9 mouse cellular contexts compared by ENCODE assay signal in genomic region chr19:4120496-4120895, GRCm38 (mm10). TPM values are rescaled to one million over a fixed set of nuclear protein-coding genes. Genes with fewer than 3 reads are reported as not detected.
DNase-seq lines count a peak whose midpoint lies in the region; ATAC-seq and TF ChIP-seq lines count a peak whose summit lies in the region.
"Had no signal": no experiment of that assay in that cellular context is flagged by ENCODE, and none has a peak within 500 bp of the region (broad histone marks: within the 10 kb centered on the region; RNA-seq: fewer than 3 reads in every experiment).

No protein-coding gene starts in this region.

- TF ChIP-seq POLR2A in limb, embryonic 14.5 days (IDR thresholded peaks at IDR 0.05; ENCODE audit: borderline replicate concordance, extremely low read depth, insufficient read depth, insufficient read length): no peak

- H3K27ac ChIP-seq in limb, embryonic 14.5 days (replicated peaks; ENCODE audit: low read depth, low read length): no peak overlapping the region
- H3K27ac ChIP-seq in stomach, embryonic 14.5 days (ENCODE audit: low read length): no peak overlapping the region

- peak overlapping the region; percentile 55 for H3K4me2 ChIP-seq in limb, embryonic 14.5 days (replicated peaks; ENCODE audit: low read depth, low read length, severe bottlenecking)
- H3K4me2 ChIP-seq in stomach, embryonic 14.5 days (replicated peaks; ENCODE audit: low read depth, low read length): peak overlapping the region; percentile 49

- 96% methylated on average over 2 of the region's 2 CpGs for WGBS in limb, embryonic 14.5 days
- 93% methylated on average over 2 of the region's 2 CpGs for WGBS in stomach, embryonic 14.5 days

- no peaks in the 10 kb centered on the region for H3K9me3 ChIP-seq in megakaryocyte, embryonic 14.5 days
- H3K9me3 ChIP-seq in limb, embryonic 14.5 days (ENCODE audit: control insufficient read depth, low read length): no peaks in the 10 kb centered on the region
- H3K9me3 ChIP-seq in stomach, embryonic 14.5 days (ENCODE audit: control insufficient read depth, low read depth, low read length): no peaks in the 10 kb centered on the region

- peak overlapping the region; percentile 95 for H3K4me3 ChIP-seq in megakaryocyte, embryonic 14.5 days (replicated peaks)
- H3K4me3 ChIP-seq in limb, embryonic 14.5 days (replicated peaks; ENCODE audit: low read length): peak overlapping the region; percentile 46
- H3K4me3 ChIP-seq in stomach, embryonic 14.5 days (ENCODE audit: low read depth, low read length): peak overlapping the region; percentile 43

- peak; percentile 63 for DNase-seq in cerebellum, adult 9-10 months
- no peak for DNase-seq in cerebellum, postnatal 25 days
- no peak for DNase-seq in limb, embryonic 14.5 days (ENCODE audit: low spot score)
- no peak for DNase-seq in thymus, postnatal 0 days (ENCODE audit: low spot score)
- DNase-seq in thymus, adult 18-20 months: no peak

- ATAC-seq in megakaryocyte, adult 5-6 weeks (ENCODE audit: poor library complexity, severe bottlenecking): no peak
- no peak for ATAC-seq in limb, embryonic 14.5 days (ENCODE audit: low FRiP score, low read depth)
- ATAC-seq in stomach, embryonic 14.5 days (ENCODE audit: insufficient number of reproducible peaks, insufficient read depth, low FRiP score, low read depth): no peak

- peaks cover 96% of the 10 kb centered on the region for H3K4me1 ChIP-seq in megakaryocyte, embryonic 14.5 days
- peaks cover 9% of the 10 kb centered on the region for H3K4me1 ChIP-seq in limb, embryonic 14.5 days (ENCODE audit: control insufficient read depth, insufficient read depth, low read length)
- H3K4me1 ChIP-seq in stomach, embryonic 14.5 days (ENCODE audit: control insufficient read depth, insufficient read depth, low read length): peaks cover 7% of the 10 kb centered on the region; the same call in 1 of the 2 replicates

- H3K27me3 ChIP-seq in megakaryocyte, embryonic 14.5 days (replicated peaks): no peaks in the 10 kb centered on the region
- H3K27me3 ChIP-seq in limb, embryonic 14.5 days (ENCODE audit: control insufficient read depth, insufficient read depth, low read length): no peaks in the 10 kb centered on the region
- no peaks in the 10 kb centered on the region for H3K27me3 ChIP-seq in stomach, embryonic 14.5 days (ENCODE audit: control insufficient read depth, insufficient read depth, low read length)

- H3K9ac ChIP-seq in limb, embryonic 14.5 days (ENCODE audit: low read depth, low read length, severe bottlenecking): 0 out of 2 replicates have a peak overlapping the region, but pooled peaks have one; percentile 8
- no peak overlapping the region for H3K9ac ChIP-seq in stomach, embryonic 14.5 days (replicated peaks; ENCODE audit: low read depth, low read length)

- H3K36me3 ChIP-seq in megakaryocyte, embryonic 14.5 days (replicated peaks; ENCODE audit: low read length): peaks cover 50% of the 10 kb centered on the region
- peaks cover 34% of the 10 kb centered on the region for H3K36me3 ChIP-seq in limb, embryonic 14.5 days (ENCODE audit: control insufficient read depth, insufficient read depth, low read length)
- H3K36me3 ChIP-seq in stomach, embryonic 14.5 days (ENCODE audit: control insufficient read depth, insufficient read depth, low read length): peaks cover 20% of the 10 kb centered on the region

RNA-seq across cellular contexts. Expression of gene Aip, which starts 5.2 kb away (rescaled TPM):
- polyA plus RNA-seq in megakaryocyte, embryonic 14.5 days (2012; ENCODE audit: insufficient read depth, low replicate concordance): 293 and 434 TPM in 2 replicates
- 111 and 139 TPM in 2 replicates for total RNA-seq in megakaryocyte, adult 5-6 weeks (2015)
- total RNA-seq in megakaryocyte, adult 5-6 weeks (2017): 72.5 and 76.7 TPM in 2 replicates
- 96.0 and 119 TPM in 2 replicates for polyA plus RNA-seq in limb, embryonic 14.5 days (2012; rRNA removed)
- 86.4 and 95.7 TPM in 2 replicates for polyA plus RNA-seq in limb, embryonic 14.5 days (2014; fragmentation: Nextera tagmentation; extraction: Ambion mirVana)
- 95.3 and 101 TPM in 2 replicates for polyA plus RNA-seq in stomach, embryonic 14.5 days (2014; fragmentation: Nextera tagmentation; extraction: Ambion mirVana)
- polyA plus RNA-seq in thymus, postnatal 0 days (2015; fragmentation: Nextera tagmentation; extraction: Ambion mirVana): 114 TPM in 2 replicates

RNA-seq across cellular contexts. Expression of gene Gpr152, which starts 19.1 kb away (rescaled TPM):
- polyA plus RNA-seq in megakaryocyte, embryonic 14.5 days (2012; ENCODE audit: insufficient read depth, low replicate concordance): not detected in 2 replicates
- total RNA-seq in megakaryocyte, adult 5-6 weeks (2015): not detected in 2 replicates
- total RNA-seq in megakaryocyte, adult 5-6 weeks (2017): not detected in 2 replicates
- polyA plus RNA-seq in limb, embryonic 14.5 days (2012; rRNA removed): 0.01 and 0.05 TPM in 2 replicates
- polyA plus RNA-seq in limb, embryonic 14.5 days (2014; fragmentation: Nextera tagmentation; extraction: Ambion mirVana): not detected in 2 replicates
- not detected in 2 replicates for polyA plus RNA-seq in stomach, embryonic 14.5 days (2014; fragmentation: Nextera tagmentation; extraction: Ambion mirVana)
- polyA plus RNA-seq in thymus, postnatal 0 days (2015; fragmentation: Nextera tagmentation; extraction: Ambion mirVana): 0.03 TPM in 1 of 2 replicates, not detected in the other
- total RNA-seq: heart, postnatal 36 days had no signal

RNA-seq across cellular contexts. Expression of gene Pitpnm1, which starts 20.7 kb away (rescaled TPM):
- 122 and 153 TPM in 2 replicates for polyA plus RNA-seq in megakaryocyte, embryonic 14.5 days (2012; ENCODE audit: insufficient read depth, low replicate concordance)
- 38.3 and 47.7 TPM in 2 replicates for total RNA-seq in megakaryocyte, adult 5-6 weeks (2015)
- 30.2 and 38.9 TPM in 2 replicates for total RNA-seq in megakaryocyte, adult 5-6 weeks (2017)
- polyA plus RNA-seq in limb, embryonic 14.5 days (2012; rRNA removed): 16.2 and 20.8 TPM in 2 replicates
- polyA plus RNA-seq in limb, embryonic 14.5 days (2014; fragmentation: Nextera tagmentation; extraction: Ambion mirVana): 4.5 and 6.7 TPM in 2 replicates
- polyA plus RNA-seq in stomach, embryonic 14.5 days (2014; fragmentation: Nextera tagmentation; extraction: Ambion mirVana): 9.2 and 10.8 TPM in 2 replicates
- 37.1 and 45.6 TPM in 2 replicates for polyA plus RNA-seq in thymus, postnatal 0 days (2015; fragmentation: Nextera tagmentation; extraction: Ambion mirVana)

RNA-seq across cellular contexts. Expression of gene Cabp4, which starts 23.3 kb away (rescaled TPM):
- polyA plus RNA-seq in megakaryocyte, embryonic 14.5 days (2012; ENCODE audit: insufficient read depth, low replicate concordance): 0.51 and 1.2 TPM in 2 replicates
- total RNA-seq in megakaryocyte, adult 5-6 weeks (2015): 0.14 and 0.22 TPM in 2 replicates
- not detected in 2 replicates for total RNA-seq in megakaryocyte, adult 5-6 weeks (2017)
- polyA plus RNA-seq in limb, embryonic 14.5 days (2012; rRNA removed): 0.05 and 0.06 TPM in 2 replicates
- 0.10 TPM in 2 replicates for polyA plus RNA-seq in limb, embryonic 14.5 days (2014; fragmentation: Nextera tagmentation; extraction: Ambion mirVana)
- not detected in 2 replicates for polyA plus RNA-seq in stomach, embryonic 14.5 days (2014; fragmentation: Nextera tagmentation; extraction: Ambion mirVana)
- polyA plus RNA-seq in thymus, postnatal 0 days (2015; fragmentation: Nextera tagmentation; extraction: Ambion mirVana): 0.48 and 0.58 TPM in 2 replicates

RNA-seq across cellular contexts. Expression of gene Cdk2ap2, which starts 23.5 kb away (rescaled TPM):
- 140 and 181 TPM in 2 replicates for polyA plus RNA-seq in megakaryocyte, embryonic 14.5 days (2012; ENCODE audit: insufficient read depth, low replicate concordance)
- 245 and 277 TPM in 2 replicates for total RNA-seq in megakaryocyte, adult 5-6 weeks (2015)
- 72.9 and 83.4 TPM in 2 replicates for total RNA-seq in megakaryocyte, adult 5-6 weeks (2017)
- polyA plus RNA-seq in limb, embryonic 14.5 days (2012; rRNA removed): 45.2 and 52.1 TPM in 2 replicates
- polyA plus RNA-seq in limb, embryonic 14.5 days (2014; fragmentation: Nextera tagmentation; extraction: Ambion mirVana): 67.0 and 67.6 TPM in 2 replicates
- polyA plus RNA-seq in stomach, embryonic 14.5 days (2014; fragmentation: Nextera tagmentation; extraction: Ambion mirVana): 74.1 and 91.0 TPM in 2 replicates
- 179 and 208 TPM in 2 replicates for polyA plus RNA-seq in thymus, postnatal 0 days (2015; fragmentation: Nextera tagmentation; extraction: Ambion mirVana)

Comparison
In these comparisons a context has a peak if more than half of its experiments do, and no peak if none do; other contexts are left out.
1. H3K4me3 ChIP-seq: peak in every context shown above with its lines; median percentile 95 in megakaryocyte, embryonic 14.5 days; 46 in limb, embryonic 14.5 days; 43 in stomach, embryonic 14.5 days.